Mouse (Mus musculus) midbrain, embryonic 12.5 days (tissue): ENCODE measurements around the gene Flot2. TPM values are rescaled to one million over a fixed set of nuclear protein-coding genes. Genes with fewer than 3 reads are reported as not detected.
A peak's percentile ranks its signal among the peaks of the same experiment; 100 is the strongest.

ENCODE experiments used
- ATAC-seq: fragments of 200-750 bp; cut with Nextera tagmentation; 2 replicates; pipeline ENCODE4 v1.8.0; 2017; ENCODE audit warnings: low read depth, moderate TSS enrichment, moderate library complexity; ENCODE audit not compliant: low FRiP score
- H3K27ac ChIP-seq: fragments of 300-500 bp; sonication (generic); replicated peaks from 2 replicates; pipeline ENCODE4 v1.5.1; 2016; ENCODE audit warnings: mild to moderate bottlenecking
- H3K27me3 ChIP-seq: fragments of 300-500 bp; sonication (generic); 2 replicates; pipeline ENCODE4 v1.6.1; 2016; ENCODE audit warnings: mild to moderate bottlenecking
- H3K36me3 ChIP-seq: fragments of 300-500 bp; sonication (generic); 2 replicates; pipeline ENCODE4 v1.6.1; 2016
- H3K4me1 ChIP-seq: fragments of 300-500 bp; sonication (generic); 2 replicates; pipeline ENCODE4 v1.6.1; 2016
- H3K4me2 ChIP-seq: fragments of 300-500 bp; sonication (generic); replicated peaks from 2 replicates; pipeline ENCODE4 v1.6.1; 2016; ENCODE audit warnings: mild to moderate bottlenecking, moderate library complexity
- H3K4me3 ChIP-seq: fragments of 300-500 bp; sonication (generic); 2 replicates; pipeline ENCODE4 v1.5.1; 2016; ENCODE audit warnings: mild to moderate bottlenecking
- H3K9ac ChIP-seq: fragments of 300-500 bp; sonication (generic); replicated peaks from 2 replicates; pipeline ENCODE4 v1.6.1; 2016; ENCODE audit warnings: mild to moderate bottlenecking, moderate library complexity
- H3K9me3 ChIP-seq: fragments of 300-500 bp; sonication (generic); 2 replicates; pipeline ENCODE4 v1.6.1; 2016; ENCODE audit warnings: mild to moderate bottlenecking
- WGBS: fragments of 180-500 bp; shearing (Covaris S2); methylation state at CpG from one replicate; pipeline ENCODE4 v1.1.7; 2016; 5-methylcytosine and 5-hydroxymethylcytosine counted together
- polyA plus RNA-seq: library from polyadenylated mRNA; unstranded; fragments of >200 nt; fragmentation: Nextera tagmentation; extraction: Ambion mirVana; gene quantifications from 2 replicates; pipeline ENCODE4 v1.2.1, GENCODE M21; 2016

Flot2 gene
- polyA plus RNA-seq, 1 experiment from 2014 or later = 67.0 TPM

GRCm38 (mm10) chr11:78067566-78067965, 29.8 kb downstream of the Flot2 start:
- no peaks in the 10 kb centered on the region for H3K4me1 ChIP-seq
- peaks cover 11% of the 10 kb centered on the region; the same call in 1 of the 2 replicates for H3K36me3 ChIP-seq
- H3K9me3 ChIP-seq = no peaks in the 10 kb centered on the region
- H3K27ac ChIP-seq = no peak overlapping the region
- no peak overlapping the region for H3K9ac ChIP-seq
- H3K4me2 ChIP-seq = no peak overlapping the region
- 79% methylated on average over 5 of the region's 5 CpGs for WGBS
- ATAC-seq = no peak
- no peak overlapping the region for H3K4me3 ChIP-seq
- no peaks in the 10 kb centered on the region for H3K27me3 ChIP-seq

- Histone ChIP-seq H3K4me3 (no peak overlapping the region), H3K36me3 (peaks cover 26% of the 10 kb centered on the region), H3K27me3 (no peaks in the 10 kb centered on the region), H3K4me1 (no peaks in the 10 kb centered on the region), H3K9me3 (no peaks in the 10 kb centered on the region), H3K9ac (no peak overlapping the region), H3K4me2 (no peak overlapping the region), H3K27ac (no peak overlapping the region)
- 87% methylated on average over 5 of the region's 5 CpGs for WGBS
- ATAC-seq = no peak
Observed at GRCm38 (mm10) chr11:78069130-78069529, 31.4 kb downstream of the Flot2 start.

- H3K9ac ChIP-seq = no peak overlapping the region
Observed at GRCm38 (mm10) chr11:78069646-78070045, 31.9 kb downstream of the Flot2 start.

GRCm38 (mm10) chr11:78071938-78072337, 34.2 kb downstream of the Flot2 start:
- H3K36me3 ChIP-seq = peaks cover 53% of the 10 kb centered on the region
- no peaks in the 10 kb centered on the region for H3K9me3 ChIP-seq
- 85% methylated on average over 5 of the region's 5 CpGs for WGBS
- no peak overlapping the region for H3K4me2 ChIP-seq
- H3K27ac ChIP-seq = no peak overlapping the region
- H3K4me1 ChIP-seq = no peaks in the 10 kb centered on the region
- H3K9ac ChIP-seq = no peak overlapping the region
- H3K27me3 ChIP-seq = no peaks in the 10 kb centered on the region
- no peak for ATAC-seq
- no peak overlapping the region for H3K4me3 ChIP-seq

More at GRCm38 (mm10) chr11:78069646-78070045, 31.9 kb downstream of the Flot2 start:
- Histone ChIP-seq H3K27ac (no peak overlapping the region), H3K27me3 (no peaks in the 10 kb centered on the region), H3K4me1 (no peaks in the 10 kb centered on the region), H3K4me2 (no peak overlapping the region), H3K4me3 (no peak overlapping the region), H3K36me3 (peaks cover 31% of the 10 kb centered on the region), H3K9me3 (no peaks in the 10 kb centered on the region)
- no peak for ATAC-seq
- WGBS = 87% methylated on average over 6 of the region's 6 CpGs

GRCm38 (mm10) chr11:78072425-78073130, 34.8 kb downstream of the Flot2 start:
- Histone ChIP-seq H3K9me3 (no peaks in the 10 kb centered on the region), H3K36me3 (peaks cover 58% of the 10 kb centered on the region), H3K27me3 (no peaks in the 10 kb centered on the region), H3K9ac (no peak overlapping the region), H3K4me1 (no peaks in the 10 kb centered on the region), H3K27ac (no peak overlapping the region), H3K4me3 (no peak overlapping the region), H3K4me2 (no peak overlapping the region)
- ATAC-seq = no peak
- WGBS = 26% methylated on average over 6 of the region's 6 CpGs

GRCm38 (mm10) chr11:78073577-78074276, 36.0 kb downstream of the Flot2 start:
- WGBS = 94% methylated on average over 9 of the region's 9 CpGs
- Histone ChIP-seq H3K27ac (no peak overlapping the region), H3K36me3 (peaks cover 61% of the 10 kb centered on the region)

GRCm38 (mm10) chr11:78074277-78074652, 36.5 kb downstream of the Flot2 start:
- Histone ChIP-seq H3K4me2 (no peak overlapping the region), H3K4me1 (peaks cover 4% of the 10 kb centered on the region), H3K9ac (no peak overlapping the region), H3K27ac (no peak overlapping the region), H3K36me3 (peaks cover 61% of the 10 kb centered on the region), H3K4me3 (no peak overlapping the region), H3K9me3 (no peaks in the 10 kb centered on the region), H3K27me3 (no peaks in the 10 kb centered on the region)
- ATAC-seq = no peak
- 80% methylated on average over 2 of the region's 2 CpGs for WGBS

More at GRCm38 (mm10) chr11:78073577-78074276, 36.0 kb downstream of the Flot2 start:
- no peak overlapping the region for H3K9ac ChIP-seq
- H3K4me2 ChIP-seq = no peak overlapping the region
- no peak overlapping the region for H3K4me3 ChIP-seq
- ATAC-seq = no peak
- H3K27me3 ChIP-seq = no peaks in the 10 kb centered on the region
- no peaks in the 10 kb centered on the region for H3K4me1 ChIP-seq
- no peaks in the 10 kb centered on the region for H3K9me3 ChIP-seq

- H3K9ac ChIP-seq = no peak overlapping the region
Observed at GRCm38 (mm10) chr11:78074666-78075065, 36.9 kb downstream of the Flot2 start.

GRCm38 (mm10) chr11:78079961-78080921, 42.5 kb downstream of the Flot2 start, which contains the start of gene Eral1:
Gene Eral1, minus strand, starts transcription at chr11:78080383.
- Histone ChIP-seq H3K27ac (peak within 1 kb of the TSS; percentile 47), H3K4me2 (peak within 1 kb of the TSS; percentile 65), H3K4me1 (peaks cover 15% of the 10 kb centered on the region), H3K36me3 (peaks cover 24% of the 10 kb centered on the region), H3K9me3 (no peaks in the 10 kb centered on the region), H3K4me3 (peak within 1 kb of the TSS; percentile 71), H3K9ac (peak within 1 kb of the TSS; percentile 63), H3K27me3 (peaks cover 9% of the 10 kb centered on the region)
- WGBS = 1% methylated on average over 42 of the region's 42 CpGs
- ATAC-seq = peak; percentile 78

More at GRCm38 (mm10) chr11:78074666-78075065, 36.9 kb downstream of the Flot2 start:
- Histone ChIP-seq H3K27me3 (no peaks in the 10 kb centered on the region), H3K4me2 (no peak overlapping the region), H3K36me3 (peaks cover 61% of the 10 kb centered on the region), H3K4me3 (no peak overlapping the region), H3K9me3 (no peaks in the 10 kb centered on the region), H3K27ac (no peak overlapping the region), H3K4me1 (peaks cover 8% of the 10 kb centered on the region)
- 84% methylated on average over 4 of the region's 4 CpGs for WGBS
- ATAC-seq = no peak

GRCm38 (mm10) chr11:78083595-78083994, 45.9 kb downstream of the Flot2 start:
- Histone ChIP-seq H3K4me2 (no peak overlapping the region), H3K27me3 (peaks cover 9% of the 10 kb centered on the region), H3K36me3 (no peaks in the 10 kb centered on the region), H3K9me3 (no peaks in the 10 kb centered on the region), H3K4me3 (no peak overlapping the region), H3K9ac (no peak overlapping the region), H3K4me1 (peaks cover 15% of the 10 kb centered on the region), H3K27ac (no peak overlapping the region)
- WGBS = 33% methylated on average over 1 of the region's 1 CpGs
- no peak for ATAC-seq

GRCm38 (mm10) chr11:78086925-78087479, 49.3 kb downstream of the Flot2 start:
- Histone ChIP-seq H3K36me3 (no peaks in the 10 kb centered on the region), H3K27me3 (peaks cover 9% of the 10 kb centered on the region), H3K9ac (no peak overlapping the region), H3K4me1 (no peaks in the 10 kb centered on the region), H3K9me3 (no peaks in the 10 kb centered on the region), H3K27ac (no peak overlapping the region), H3K4me2 (no peak overlapping the region), H3K4me3 (no peak overlapping the region)
- WGBS = 78% methylated on average over 4 of the region's 4 CpGs
- no peak for ATAC-seq
